Mouse (Mus musculus): ENCODE data around the gene Rbm44. TPM values are rescaled to one million over a fixed set of nuclear protein-coding genes. Genes with fewer than 3 reads are reported as not detected.

Gene Rbm44
- polyA plus RNA-seq, 1 experiment from 2014 or later, result 3.3 TPM

- Histone ChIP-seq H3K9me3 (ENCODE audit: control insufficient read depth, low read length) (no peaks in the 10 kb centered on the region), H3K4me1 (ENCODE audit: control insufficient read depth in 2 of 2, insufficient read depth in 2 of 2, low read length in 2 of 2) (peaks cover 49 to 55% of the 10 kb centered on the region in 2 experiments), H3K27me3 (ENCODE audit: control insufficient read depth, insufficient read depth, low read length) (no peaks in the 10 kb centered on the region), H3K27ac (replicated peaks in 1 of 2; ENCODE audit: control insufficient read depth in 1 of 2, insufficient read depth in 1 of 2, low read depth in 2 of 2, low read length in 2 of 2) (peak overlapping the region; percentile 92 to 97), H3K4me2 (ENCODE audit: low read length) (0 out of 2 replicates have a peak overlapping the region, but pooled peaks have one; percentile 18), H3K9ac (ENCODE audit: low read length) (peak overlapping the region; percentile 60), H3K4me3 (ENCODE audit: control insufficient read depth in 1 of 2, insufficient read depth in 1 of 2, low read depth in 1 of 2, low read length in 2 of 2) (no peak overlapping the region), H3K36me3 (ENCODE audit: control insufficient read depth, insufficient read depth, low read length) (no peaks in the 10 kb centered on the region)
- peak; percentile 77 for ATAC-seq (ENCODE audit: insufficient number of reproducible peaks, insufficient read depth, low FRiP score, low read depth)
- WGBS, result 23% methylated on average over 6 of the region's 6 CpGs
Measured at GRCm38 (mm10) chr1:91209343-91209742, 64.5 kb downstream of the Rbm44 start.

- 48% methylated on average over 6 of the region's 6 CpGs for WGBS
- peak overlapping the region; percentile 60 for H3K9ac ChIP-seq (ENCODE audit: low read length)
- 0 out of 2 replicates have a peak, but pooled peaks have one; percentile 4 for ATAC-seq (ENCODE audit: insufficient number of reproducible peaks, insufficient read depth, low FRiP score, low read depth)
- no peaks in the 10 kb centered on the region for H3K27me3 ChIP-seq (ENCODE audit: control insufficient read depth, insufficient read depth, low read length)
- H3K4me3 ChIP-seq (ENCODE audit: control insufficient read depth in 1 of 2, insufficient read depth in 1 of 2, low read depth in 1 of 2, low read length in 2 of 2), result no peak overlapping the region
- H3K27ac ChIP-seq (replicated peaks in 1 of 2; ENCODE audit: control insufficient read depth in 1 of 2, insufficient read depth in 1 of 2, low read depth in 2 of 2, low read length in 2 of 2), result peak overlapping the region; percentile 92 to 97
- H3K4me1 ChIP-seq (ENCODE audit: control insufficient read depth in 2 of 2, insufficient read depth in 2 of 2, low read length in 2 of 2), result peaks cover 51 to 58% of the 10 kb centered on the region in 2 experiments
- no peaks in the 10 kb centered on the region for H3K36me3 ChIP-seq (ENCODE audit: control insufficient read depth, insufficient read depth, low read length)
- H3K9me3 ChIP-seq (ENCODE audit: control insufficient read depth, low read length), result no peaks in the 10 kb centered on the region
- H3K4me2 ChIP-seq (ENCODE audit: low read length), result 0 out of 2 replicates have a peak overlapping the region, but pooled peaks have one; percentile 18
Measured at GRCm38 (mm10) chr1:91209785-91210184, 64.9 kb downstream of the Rbm44 start.

GRCm38 (mm10) chr1:91211099-91211498 lies 66.2 kb downstream of the Rbm44 start:
- Histone ChIP-seq H3K9ac (ENCODE audit: low read length) (no peak overlapping the region; the same call in 1 of the 2 replicates), H3K27ac (replicated peaks in 1 of 2; ENCODE audit: control insufficient read depth in 1 of 2, insufficient read depth in 1 of 2, low read depth in 2 of 2, low read length in 2 of 2) (peak overlapping the region; percentile 81 to 97), H3K9me3 (ENCODE audit: control insufficient read depth, low read length) (no peaks in the 10 kb centered on the region), H3K4me3 (ENCODE audit: control insufficient read depth in 1 of 2, insufficient read depth in 1 of 2, low read depth in 1 of 2, low read length in 2 of 2) (no peak overlapping the region), H3K4me1 (ENCODE audit: control insufficient read depth in 2 of 2, insufficient read depth in 2 of 2, low read length in 2 of 2) (peaks cover 63 to 71% of the 10 kb centered on the region in 2 experiments), H3K36me3 (ENCODE audit: control insufficient read depth, insufficient read depth, low read length) (no peaks in the 10 kb centered on the region), H3K4me2 (ENCODE audit: low read length) (no peak overlapping the region), H3K27me3 (ENCODE audit: control insufficient read depth, insufficient read depth, low read length) (no peaks in the 10 kb centered on the region)
- no peak for ATAC-seq (ENCODE audit: insufficient number of reproducible peaks, insufficient read depth, low FRiP score, low read depth)
- WGBS, result 73% methylated on average over 1 of the region's 1 CpGs

GRCm38 (mm10) chr1:91211591-91212008 lies 66.7 kb downstream of the Rbm44 start:
- Histone ChIP-seq H3K4me2 (ENCODE audit: low read length) (no peak overlapping the region), H3K27ac (replicated peaks in 1 of 2; ENCODE audit: control insufficient read depth in 1 of 2, insufficient read depth in 1 of 2, low read depth in 2 of 2, low read length in 2 of 2) (peak overlapping the region; percentile 81 to 97), H3K4me1 (ENCODE audit: control insufficient read depth in 2 of 2, insufficient read depth in 2 of 2, low read length in 2 of 2) (peaks cover 66 to 76% of the 10 kb centered on the region in 2 experiments), H3K27me3 (ENCODE audit: control insufficient read depth, insufficient read depth, low read length) (no peaks in the 10 kb centered on the region), H3K9ac (ENCODE audit: low read length) (peak overlapping the region; percentile 10; the same call in 1 of the 2 replicates), H3K36me3 (ENCODE audit: control insufficient read depth, insufficient read depth, low read length) (no peaks in the 10 kb centered on the region), H3K9me3 (ENCODE audit: control insufficient read depth, low read length) (no peaks in the 10 kb centered on the region), H3K4me3 (ENCODE audit: control insufficient read depth in 1 of 2, insufficient read depth in 1 of 2, low read depth in 1 of 2, low read length in 2 of 2) (no peak overlapping the region)
- 22% methylated on average over 7 of the region's 7 CpGs for WGBS
- ATAC-seq (ENCODE audit: insufficient number of reproducible peaks, insufficient read depth, low FRiP score, low read depth), result peak; percentile 48

GRCm38 (mm10) chr1:91215264-91215663 lies 70.4 kb downstream of the Rbm44 start:
- H3K9ac ChIP-seq (ENCODE audit: low read length), result 0 out of 2 replicates have a peak overlapping the region, but pooled peaks have one; percentile 34
- no peaks in the 10 kb centered on the region for H3K9me3 ChIP-seq (ENCODE audit: control insufficient read depth, low read length)
- H3K4me3 ChIP-seq (ENCODE audit: control insufficient read depth in 1 of 2, insufficient read depth in 1 of 2, low read depth in 1 of 2, low read length in 2 of 2), result no peak overlapping the region
- no peaks in the 10 kb centered on the region for H3K27me3 ChIP-seq (ENCODE audit: control insufficient read depth, insufficient read depth, low read length)
- no peak for ATAC-seq (ENCODE audit: insufficient number of reproducible peaks, insufficient read depth, low FRiP score, low read depth)
- H3K36me3 ChIP-seq (ENCODE audit: control insufficient read depth, insufficient read depth, low read length), result no peaks in the 10 kb centered on the region
- peaks cover 57 to 72% of the 10 kb centered on the region in 2 experiments for H3K4me1 ChIP-seq (ENCODE audit: control insufficient read depth in 2 of 2, insufficient read depth in 2 of 2, low read length in 2 of 2)
- 59% methylated on average over 1 of the region's 1 CpGs for WGBS
- peak overlapping the region; percentile 51 to 98 for H3K27ac ChIP-seq (replicated peaks in 1 of 2; ENCODE audit: control insufficient read depth in 1 of 2, insufficient read depth in 1 of 2, low read depth in 2 of 2, low read length in 2 of 2)
- H3K4me2 ChIP-seq (ENCODE audit: low read length), result no peak overlapping the region

- 20% methylated on average over 1 of the region's 1 CpGs for WGBS
- Histone ChIP-seq H3K4me2 (ENCODE audit: low read length) (no peak overlapping the region), H3K27me3 (ENCODE audit: control insufficient read depth, insufficient read depth, low read length) (no peaks in the 10 kb centered on the region), H3K27ac (replicated peaks in 1 of 2; ENCODE audit: control insufficient read depth in 1 of 2, insufficient read depth in 1 of 2, low read depth in 2 of 2, low read length in 2 of 2) (peak overlapping the region; percentile 90 to 98), H3K36me3 (ENCODE audit: control insufficient read depth, insufficient read depth, low read length) (no peaks in the 10 kb centered on the region), H3K4me3 (ENCODE audit: control insufficient read depth in 1 of 2, insufficient read depth in 1 of 2, low read depth in 1 of 2, low read length in 2 of 2) (no peak overlapping the region), H3K9me3 (ENCODE audit: control insufficient read depth, low read length) (no peaks in the 10 kb centered on the region), H3K4me1 (ENCODE audit: control insufficient read depth in 2 of 2, insufficient read depth in 2 of 2, low read length in 2 of 2) (peaks cover 50 to 65% of the 10 kb centered on the region in 2 experiments), H3K9ac (ENCODE audit: low read length) (0 out of 2 replicates have a peak overlapping the region, but pooled peaks have one; percentile 3)
- ATAC-seq (ENCODE audit: insufficient number of reproducible peaks, insufficient read depth, low FRiP score, low read depth), result no peak
Measured at GRCm38 (mm10) chr1:91215981-91216380, 71.1 kb downstream of the Rbm44 start.

- Histone ChIP-seq H3K27me3 (ENCODE audit: control insufficient read depth, insufficient read depth, low read length) (no peaks in the 10 kb centered on the region), H3K4me3 (ENCODE audit: control insufficient read depth in 1 of 2, insufficient read depth in 1 of 2, low read depth in 1 of 2, low read length in 2 of 2) (no peak overlapping the region)
Measured at GRCm38 (mm10) chr1:91216504-91217267, 71.8 kb downstream of the Rbm44 start.

More at GRCm38 (mm10) chr1:91216504-91217267, 71.8 kb downstream of the Rbm44 start:
- H3K4me1 ChIP-seq (ENCODE audit: control insufficient read depth in 2 of 2, insufficient read depth in 2 of 2, low read length in 2 of 2), result peaks cover 43 to 58% of the 10 kb centered on the region in 2 experiments
- peak overlapping the region; percentile 52 for H3K9ac ChIP-seq (ENCODE audit: low read length)
- peak; percentile 40; the same call in 1 of the 2 replicates for ATAC-seq (ENCODE audit: insufficient number of reproducible peaks, insufficient read depth, low FRiP score, low read depth)
- peak overlapping the region; percentile 90 to 98 for H3K27ac ChIP-seq (replicated peaks in 1 of 2; ENCODE audit: control insufficient read depth in 1 of 2, insufficient read depth in 1 of 2, low read depth in 2 of 2, low read length in 2 of 2)
- H3K36me3 ChIP-seq (ENCODE audit: control insufficient read depth, insufficient read depth, low read length), result no peaks in the 10 kb centered on the region
- no peaks in the 10 kb centered on the region for H3K9me3 ChIP-seq (ENCODE audit: control insufficient read depth, low read length)
- WGBS, result 14% methylated on average over 10 of the region's 10 CpGs
- H3K4me2 ChIP-seq (ENCODE audit: low read length), result peak overlapping the region; percentile 37

Measured in heart, embryonic 14.5 days (tissue).